Mouse (Mus musculus) thymus, adult 2 months (tissue): ENCODE data around the gene Ube2j1.

Source experiments
- CTCF ChIP-seq: fragments of 200-500 bp; IDR thresholded peaks from 2 replicates; pipeline ENCODE4 v1.5.1; 2012; ENCODE audit warnings: mild to moderate bottlenecking, control low read depth, low read length, moderate library complexity, borderline replicate concordance; ENCODE audit not compliant: control insufficient read depth, poor library complexity, insufficient read depth; ENCODE audit errors: extremely low read depth
- POLR2A ChIP-seq: fragments of 200-500 bp; IDR thresholded peaks from 2 replicates; pipeline ENCODE4 v1.6.1; 2012; ENCODE audit warnings: mild to moderate bottlenecking, low read length, control low read depth, moderate library complexity; ENCODE audit not compliant: control insufficient read depth, poor library complexity, insufficient read depth; ENCODE audit errors: extremely low read depth

GRCm38 (mm10) chr4:33062981-33063380 lies 31.8 kb downstream of the Ube2j1 start, which contains the start of gene Gabrr2:
- no peak for TF ChIP-seq POLR2A
- TF ChIP-seq CTCF = no peak
